Mouse (Mus musculus): ENCODE measurements at regions not wholly inside any gene's neighbourhood (a gene's known extent, or its start where the extent isn't known, plus 50 kb on each side); places are given as distances from the start of the nearest gene placed in this dataset.

DNA sequence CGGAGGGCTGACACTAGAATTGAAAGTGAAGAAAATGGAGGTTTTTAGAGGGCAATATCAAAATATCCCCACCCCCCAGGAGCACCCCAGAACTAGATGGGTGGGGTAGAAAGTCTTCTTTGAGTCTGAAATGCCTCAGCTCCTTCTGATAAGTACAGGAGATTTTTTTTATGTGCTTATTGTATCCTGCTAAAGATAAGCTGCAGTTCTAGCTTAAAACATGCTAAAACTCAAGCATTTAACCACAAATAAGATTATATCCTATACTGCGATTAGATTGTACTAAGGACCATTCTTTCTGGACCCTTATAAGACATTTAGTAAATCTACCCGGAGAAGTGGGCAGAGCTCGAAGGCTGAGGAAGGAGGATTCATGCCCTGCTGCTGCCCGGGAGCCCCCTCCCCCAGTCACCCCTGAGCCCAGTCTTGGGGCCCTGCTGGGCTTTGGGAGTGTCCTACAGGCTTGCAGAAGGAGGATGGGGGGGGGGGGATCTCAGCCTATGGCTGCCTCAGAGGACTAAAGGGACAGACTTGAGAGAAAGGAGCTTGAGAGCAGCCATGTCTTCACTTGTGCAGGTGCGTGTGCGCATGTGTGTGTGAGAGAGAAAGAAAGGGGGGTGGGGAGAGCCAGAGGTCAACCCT, 61.5 kb upstream of the Galnt10 start:
- 0 out of 2 replicates have a peak, but pooled peaks cover 2% of the 10 kb centered on the region for H3K27me3 ChIP-seq (replicated peaks; ENCODE audit: control insufficient read depth, insufficient read depth, low read length)
- no peak overlapping the region for H3K9ac ChIP-seq (replicated peaks; ENCODE audit: low read depth, low read length)
- no peak for ATAC-seq
- H3K4me1 ChIP-seq (replicated peaks; ENCODE audit: control insufficient read depth, insufficient read depth, low read length): peaks cover 20% of the 10 kb centered on the region
- peak overlapping the region; percentile 23 for H3K27ac ChIP-seq (ENCODE audit: low read length)
- no peak overlapping the region for H3K4me2 ChIP-seq (ENCODE audit: low read length)
- H3K36me3 ChIP-seq (ENCODE audit: control insufficient read depth, insufficient read depth): no peaks in the 10 kb centered on the region
- WGBS: 13% methylated on average over 7 of the region's 7 CpGs
- H3K9me3 ChIP-seq (ENCODE audit: control insufficient read depth, low read length): no peaks in the 10 kb centered on the region
- H3K4me3 ChIP-seq (replicated peaks; ENCODE audit: low read length): no peak overlapping the region

DNA sequence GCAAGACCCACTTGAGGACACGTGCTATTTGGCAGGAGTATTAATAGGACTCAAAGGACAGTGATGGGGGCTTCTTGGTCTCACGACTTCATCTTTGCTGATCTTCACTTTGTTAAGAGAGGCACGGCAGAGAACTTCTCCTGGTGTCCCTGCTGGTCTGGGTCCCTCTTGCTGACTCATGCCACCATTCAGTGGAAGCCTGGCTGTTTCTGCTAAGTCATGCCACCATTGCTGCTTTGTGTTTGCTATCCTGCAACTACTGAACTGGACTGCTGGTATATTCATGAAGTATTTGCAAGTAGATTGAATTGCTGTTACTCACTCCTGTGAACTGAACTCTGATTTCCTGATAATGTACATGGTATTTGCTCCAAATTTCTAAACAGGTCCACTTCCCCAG, 59.6 kb upstream of the Galnt10 start:
- no peak overlapping the region for H3K4me3 ChIP-seq (replicated peaks; ENCODE audit: low read length)
- no peak for ATAC-seq
- 0 out of 2 replicates have a peak, but pooled peaks cover 2% of the 10 kb centered on the region for H3K27me3 ChIP-seq (replicated peaks; ENCODE audit: control insufficient read depth, insufficient read depth, low read length)
- no peaks in the 10 kb centered on the region for H3K9me3 ChIP-seq (ENCODE audit: control insufficient read depth, low read length)
- no peaks in the 10 kb centered on the region for H3K36me3 ChIP-seq (ENCODE audit: control insufficient read depth, insufficient read depth)
- peaks cover 20% of the 10 kb centered on the region for H3K4me1 ChIP-seq (replicated peaks; ENCODE audit: control insufficient read depth, insufficient read depth, low read length)
- no peak overlapping the region for H3K9ac ChIP-seq (replicated peaks; ENCODE audit: low read depth, low read length)
- no peak overlapping the region for H3K27ac ChIP-seq (ENCODE audit: low read length)
- whole genome bisulfite sequencing: 89% methylated on average over 3 of the region's 3 CpGs
- no peak overlapping the region for H3K4me2 ChIP-seq (ENCODE audit: low read length)

- Histone ChIP-seq H3K27me3 (replicated peaks; ENCODE audit: control insufficient read depth, insufficient read depth, low read length) (no peaks in the 10 kb centered on the region), H3K4me2 (ENCODE audit: low read length) (no peak overlapping the region), H3K36me3 (ENCODE audit: control insufficient read depth, insufficient read depth) (no peaks in the 10 kb centered on the region), H3K4me1 (replicated peaks; ENCODE audit: control insufficient read depth, insufficient read depth, low read length) (no peaks in the 10 kb centered on the region; the same call in 1 of the 2 replicates), H3K27ac (ENCODE audit: low read length) (no peak overlapping the region), H3K9ac (replicated peaks; ENCODE audit: low read depth, low read length) (no peak overlapping the region), H3K9me3 (ENCODE audit: control insufficient read depth, low read length) (no peaks in the 10 kb centered on the region), H3K4me3 (replicated peaks; ENCODE audit: low read length) (no peak overlapping the region)
- WGBS: 91% methylated on average over 7 of the region's 7 CpGs
- ATAC-seq: no peak
Observed at GRCm38 (mm10) chr11:57592228-57592748, 53.0 kb upstream of the Galnt10 start.
